Mouse (Mus musculus) E14TG2a.4 (cell line): ENCODE data around the gene Lsm14a.

Experiments used
- CTCF ChIP-seq: conservative IDR thresholded peaks from 2 replicates; pipeline ENCODE4 v1.5.1; 2014; ENCODE audit warnings: low read length
- NANOG ChIP-seq: IDR thresholded peaks from 2 replicates; pipeline ENCODE4 v1.6.1; 2014; ENCODE audit warnings: borderline replicate concordance, low read length, mixed read lengths
- POU5F1 ChIP-seq: IDR thresholded peaks from 2 replicates; pipeline ENCODE4 v1.6.1; 2014; ENCODE audit warnings: low read length, borderline replicate concordance

DNA sequence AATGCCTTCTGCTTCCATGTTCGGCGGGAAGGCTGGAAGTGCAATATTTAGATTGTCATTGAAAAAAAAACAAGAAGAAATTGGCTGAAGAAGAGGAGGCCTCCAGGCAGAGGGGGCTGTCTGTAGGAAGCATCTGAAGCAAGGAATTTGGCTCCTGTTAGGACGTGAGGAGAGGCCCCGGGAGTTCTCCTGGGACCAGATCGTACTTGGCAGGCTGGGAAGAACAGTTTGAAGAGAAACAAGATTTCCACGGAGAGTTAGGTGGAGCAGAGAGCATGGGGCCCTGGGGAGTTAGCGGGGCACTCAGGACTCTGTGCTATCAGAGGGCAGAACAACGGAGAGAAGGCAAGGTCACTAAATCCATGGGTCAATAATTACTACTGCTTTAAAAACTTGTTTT lies 69.8 kb downstream of the Lsm14a start:
- TF ChIP-seq CTCF (no peak), NANOG (no peak), POU5F1 (no peak)
